Mouse (Mus musculus): ENCODE results near the gene Sar1a. TPM values are rescaled to one million over a fixed set of nuclear protein-coding genes. Genes with fewer than 3 reads are reported as not detected.

Gene Sar1a
- polyA plus RNA-seq, 1 experiment from 2014 or later = 246 TPM

DNA sequence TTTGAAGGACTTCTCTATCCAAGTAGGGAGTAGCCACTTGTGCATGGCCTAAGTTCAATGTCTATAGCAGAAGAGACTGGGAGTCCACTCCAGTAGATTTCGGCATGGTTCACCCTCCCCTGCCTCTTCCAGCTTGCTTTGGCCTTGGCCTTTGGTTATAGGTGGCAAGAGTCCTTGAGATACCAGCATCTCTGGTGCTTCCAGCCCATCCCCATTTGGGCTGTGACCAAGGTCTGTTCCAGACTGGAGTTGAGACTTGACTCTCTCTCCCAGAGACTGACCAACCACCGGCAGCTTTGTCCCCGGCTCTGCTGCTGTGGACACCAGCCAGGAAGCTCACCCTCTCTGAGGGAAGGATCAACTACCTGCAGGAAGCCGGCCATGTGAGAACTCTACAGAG, 58.0 kb downstream of the Sar1a start:
- Histone ChIP-seq H3K27ac (ENCODE audit: low read depth, low read length) (no peak overlapping the region), H3K4me3 (ENCODE audit: low read length) (no peak overlapping the region), H3K27me3 (ENCODE audit: control insufficient read depth, insufficient read depth, low read length) (no peaks in the 10 kb centered on the region), H3K9ac (ENCODE audit: low read depth, low read length) (no peak overlapping the region), H3K36me3 (ENCODE audit: control insufficient read depth, insufficient read depth, low read length) (peaks cover 50% of the 10 kb centered on the region), H3K4me2 (replicated peaks; ENCODE audit: low read depth, low read length) (no peak overlapping the region), H3K4me1 (ENCODE audit: control insufficient read depth, insufficient read depth, low read length) (no peaks in the 10 kb centered on the region), H3K9me3 (ENCODE audit: control insufficient read depth, low read length) (no peaks in the 10 kb centered on the region)
- WGBS = 90% methylated on average over 4 of the region's 4 CpGs
- ATAC-seq (ENCODE audit: low FRiP score, low TSS enrichment) = no peak

DNA sequence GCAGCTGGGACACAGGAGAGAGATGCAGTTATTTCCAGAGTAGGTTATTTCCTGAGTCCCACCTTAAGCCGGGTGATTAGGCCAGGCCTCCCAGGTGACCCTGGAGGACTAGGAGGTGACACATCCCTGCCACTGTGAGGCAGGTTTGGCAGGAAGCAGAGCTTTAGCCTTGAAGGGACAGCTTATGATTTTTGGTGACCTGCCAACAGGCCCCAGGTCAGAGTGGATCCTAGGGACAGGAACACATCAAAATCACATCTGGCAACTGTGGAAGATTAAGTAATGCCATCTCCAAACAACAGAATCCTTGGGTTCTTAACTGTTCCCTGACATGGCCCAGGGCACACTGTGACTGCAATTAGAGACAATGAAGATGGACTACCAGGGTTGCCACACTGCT, 61.2 kb downstream of the Sar1a start:
- no peak for ATAC-seq (ENCODE audit: low FRiP score, low TSS enrichment)
- Histone ChIP-seq H3K36me3 (ENCODE audit: control insufficient read depth, insufficient read depth, low read length) (peaks cover 77% of the 10 kb centered on the region), H3K4me1 (ENCODE audit: control insufficient read depth, insufficient read depth, low read length) (no peaks in the 10 kb centered on the region), H3K4me3 (ENCODE audit: low read length) (no peak overlapping the region), H3K9ac (ENCODE audit: low read depth, low read length) (no peak overlapping the region), H3K27me3 (ENCODE audit: control insufficient read depth, insufficient read depth, low read length) (no peaks in the 10 kb centered on the region), H3K9me3 (ENCODE audit: control insufficient read depth, low read length) (peaks cover 2% of the 10 kb centered on the region; the same call in 1 of the 2 replicates), H3K4me2 (replicated peaks; ENCODE audit: low read depth, low read length) (no peak overlapping the region), H3K27ac (ENCODE audit: low read depth, low read length) (no peak overlapping the region)
- 92% methylated on average over 1 of the region's 1 CpGs for WGBS

DNA sequence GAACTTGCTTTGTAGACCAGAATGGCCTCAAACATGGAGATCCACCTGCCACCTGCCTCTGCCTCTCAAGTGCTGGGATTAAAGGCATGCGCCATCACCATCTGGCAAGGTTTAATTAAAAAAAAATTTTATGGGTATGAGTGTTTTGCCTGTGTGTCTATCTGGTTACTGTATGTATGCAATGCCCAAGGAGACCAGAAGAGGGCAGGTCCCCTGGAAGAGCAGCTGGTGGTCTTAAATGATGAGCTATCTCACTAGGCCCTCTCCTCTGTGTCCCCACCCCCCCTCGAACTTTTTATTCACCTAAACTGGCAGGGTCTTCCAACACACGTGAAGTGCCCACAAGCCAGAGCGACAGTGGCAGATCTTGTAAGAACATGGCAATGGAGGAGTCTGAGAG, 61.8 kb downstream of the Sar1a start:
- no peak overlapping the region for H3K4me3 ChIP-seq (ENCODE audit: low read length)
- H3K27ac ChIP-seq (ENCODE audit: low read depth, low read length) = no peak overlapping the region
- no peak overlapping the region for H3K9ac ChIP-seq (ENCODE audit: low read depth, low read length)
- H3K4me2 ChIP-seq (replicated peaks; ENCODE audit: low read depth, low read length) = no peak overlapping the region
- H3K36me3 ChIP-seq (ENCODE audit: control insufficient read depth, insufficient read depth, low read length) = peaks cover 83% of the 10 kb centered on the region
- ATAC-seq (ENCODE audit: low FRiP score, low TSS enrichment) = no peak
- no peaks in the 10 kb centered on the region for H3K27me3 ChIP-seq (ENCODE audit: control insufficient read depth, insufficient read depth, low read length)
- peaks cover 2% of the 10 kb centered on the region; the same call in 1 of the 2 replicates for H3K9me3 ChIP-seq (ENCODE audit: control insufficient read depth, low read length)
- no peaks in the 10 kb centered on the region for H3K4me1 ChIP-seq (ENCODE audit: control insufficient read depth, insufficient read depth, low read length)
- 92% methylated on average over 4 of the region's 4 CpGs for WGBS

DNA sequence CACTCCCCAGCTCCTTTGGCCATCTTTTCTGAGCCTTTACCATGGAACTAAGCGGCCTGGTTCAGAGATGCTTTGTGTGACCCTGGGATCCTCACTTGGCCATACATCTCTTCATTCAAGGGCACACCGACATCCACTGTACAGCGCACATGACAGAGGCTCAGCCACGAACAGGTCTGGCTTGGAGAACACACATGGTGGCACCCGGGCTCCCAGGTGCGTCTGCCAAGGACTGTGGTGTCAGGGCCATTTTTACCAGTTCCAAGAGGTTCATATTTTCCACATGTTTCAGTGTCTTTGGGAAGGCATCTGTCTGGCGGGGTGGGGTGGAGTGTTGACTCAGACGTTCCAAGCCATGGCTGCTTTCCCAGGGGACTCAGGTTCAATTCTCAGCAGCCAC, 62.2 kb downstream of the Sar1a start:
- peaks cover 2% of the 10 kb centered on the region; the same call in 1 of the 2 replicates for H3K9me3 ChIP-seq (ENCODE audit: control insufficient read depth, low read length)
- 94% methylated on average over 8 of the region's 8 CpGs for WGBS
- H3K27me3 ChIP-seq (ENCODE audit: control insufficient read depth, insufficient read depth, low read length) = no peaks in the 10 kb centered on the region
- H3K4me3 ChIP-seq (ENCODE audit: low read length) = no peak overlapping the region
- no peak overlapping the region for H3K4me2 ChIP-seq (replicated peaks; ENCODE audit: low read depth, low read length)
- H3K4me1 ChIP-seq (ENCODE audit: control insufficient read depth, insufficient read depth, low read length) = no peaks in the 10 kb centered on the region
- H3K9ac ChIP-seq (ENCODE audit: low read depth, low read length) = no peak overlapping the region
- no peak overlapping the region for H3K27ac ChIP-seq (ENCODE audit: low read depth, low read length)
- no peak for ATAC-seq (ENCODE audit: low FRiP score, low TSS enrichment)
- peaks cover 88% of the 10 kb centered on the region for H3K36me3 ChIP-seq (ENCODE audit: control insufficient read depth, insufficient read depth, low read length)

Other genes starting within 250 kb of the Sar1a start
- gene Eif4ebp2, start 227.6 kb upstream of the Sar1a start, polyA plus RNA-seq (2014; fragmentation: Nextera tagmentation; extraction: Ambion mirVana) = 54.4 and 61.9 TPM in 2 replicates
- 6.3 and 9.0 TPM in 2 replicates for gene Lrrc20, start 204.5 kb upstream of the Sar1a start, polyA plus RNA-seq (2014; fragmentation: Nextera tagmentation; extraction: Ambion mirVana)
- gene Npffr1, start 84.8 kb upstream of the Sar1a start, polyA plus RNA-seq (2014; fragmentation: Nextera tagmentation; extraction: Ambion mirVana) = 0.27 TPM in 1 of 2 replicates, not detected in the other
- 205 and 217 TPM in 2 replicates for gene Ppa1, start 31.7 kb upstream of the Sar1a start, polyA plus RNA-seq (2014; fragmentation: Nextera tagmentation; extraction: Ambion mirVana)
- gene Tysnd1, start 15.2 kb downstream of the Sar1a start, polyA plus RNA-seq (2014; fragmentation: Nextera tagmentation; extraction: Ambion mirVana) = 28.8 and 40.3 TPM in 2 replicates
- gene Aifm2, start 35.0 kb downstream of the Sar1a start, polyA plus RNA-seq (2014; fragmentation: Nextera tagmentation; extraction: Ambion mirVana) = 10.1 and 15.1 TPM in 2 replicates
- 118 and 130 TPM in 2 replicates for gene H2afy2, start 103.8 kb downstream of the Sar1a start, polyA plus RNA-seq (2014; fragmentation: Nextera tagmentation; extraction: Ambion mirVana)